Mouse (Mus musculus): ENCODE measurements around the gene Snapc2. TPM values are rescaled to one million over a fixed set of nuclear protein-coding genes. Genes with fewer than 3 reads are reported as not detected.

Snapc2 gene
- polyA plus RNA-seq, 1 experiment from 2014 or later, result 21.5 TPM

GRCm38 (mm10) chr8:4245737-4246136, 7.1 kb upstream of the Snapc2 start:
- TF ChIP-seq CTCF (IDR thresholded peaks at IDR 0.05; ENCODE audit: low read depth), result no peak
- Histone ChIP-seq H3K27ac (ENCODE audit: low read depth, low read length) (no peak overlapping the region), H3K4me2 (replicated peaks; ENCODE audit: low read depth) (no peak overlapping the region), H3K27me3 (replicated peaks; ENCODE audit: control insufficient read depth, insufficient read depth, low read length) (no peaks in the 10 kb centered on the region), H3K36me3 (ENCODE audit: control insufficient read depth, insufficient read depth) (peaks cover 60% of the 10 kb centered on the region), H3K9ac (ENCODE audit: low read depth, low read length) (no peak overlapping the region; the same call in 1 of the 2 replicates), H3K4me3 (ENCODE audit: low read depth, low read length) (no peak overlapping the region), H3K9me3 (ENCODE audit: control insufficient read depth) (no peaks in the 10 kb centered on the region), H3K4me1 (replicated peaks; ENCODE audit: control insufficient read depth, insufficient read depth, low read length) (no peaks in the 10 kb centered on the region)
- WGBS, result 88% methylated on average over 12 of the region's 13 CpGs
- no peak for ATAC-seq

- 82% methylated on average over 8 of the region's 8 CpGs for WGBS
- H3K4me1 ChIP-seq (replicated peaks; ENCODE audit: control insufficient read depth, insufficient read depth, low read length), result no peaks in the 10 kb centered on the region
- no peak for TF ChIP-seq CTCF (IDR thresholded peaks at IDR 0.05; ENCODE audit: low read depth)
- H3K36me3 ChIP-seq (ENCODE audit: control insufficient read depth, insufficient read depth), result peaks cover 60% of the 10 kb centered on the region
- no peaks in the 10 kb centered on the region for H3K9me3 ChIP-seq (ENCODE audit: control insufficient read depth)
- H3K27me3 ChIP-seq (replicated peaks; ENCODE audit: control insufficient read depth, insufficient read depth, low read length), result no peaks in the 10 kb centered on the region
- no peak for ATAC-seq
- H3K9ac ChIP-seq (ENCODE audit: low read depth, low read length), result no peak overlapping the region
- no peak overlapping the region for H3K4me2 ChIP-seq (replicated peaks; ENCODE audit: low read depth)
- H3K4me3 ChIP-seq (ENCODE audit: low read depth, low read length), result no peak overlapping the region
- H3K27ac ChIP-seq (ENCODE audit: low read depth, low read length), result no peak overlapping the region; the same call in 1 of the 2 replicates
These were observed 5.6 kb upstream of the Snapc2 start for GRCm38 (mm10) chr8:4247241-4247640.

GRCm38 (mm10) chr8:4247951-4248540, 4.8 kb upstream of the Snapc2 start, which contains the start of gene Tgfbr3l:
Tgfbr3l (plus strand) TSS chr8:4248214.
- peaks cover 54% of the 10 kb centered on the region for H3K36me3 ChIP-seq (ENCODE audit: control insufficient read depth, insufficient read depth)
- no peak within 1 kb of the TSS for H3K4me3 ChIP-seq (ENCODE audit: low read depth, low read length)
- no peak for ATAC-seq
- no peak within 1 kb of the TSS for H3K4me2 ChIP-seq (replicated peaks; ENCODE audit: low read depth)
- WGBS, result 81% methylated on average over 15 of the region's 15 CpGs
- H3K4me1 ChIP-seq (replicated peaks; ENCODE audit: control insufficient read depth, insufficient read depth, low read length), result no peaks in the 10 kb centered on the region
- no peak within 1 kb of the TSS for H3K9ac ChIP-seq (ENCODE audit: low read depth, low read length)
- no peak for TF ChIP-seq CTCF (IDR thresholded peaks at IDR 0.05; ENCODE audit: low read depth)
- H3K27me3 ChIP-seq (replicated peaks; ENCODE audit: control insufficient read depth, insufficient read depth, low read length), result no peaks in the 10 kb centered on the region
- no peaks in the 10 kb centered on the region for H3K9me3 ChIP-seq (ENCODE audit: control insufficient read depth)
- no peak within 1 kb of the TSS; the same call in 1 of the 2 replicates for H3K27ac ChIP-seq (ENCODE audit: low read depth, low read length)

GRCm38 (mm10) chr8:4249213-4249612, 3.7 kb upstream of the Snapc2 start:
- Histone ChIP-seq H3K9ac (ENCODE audit: low read depth, low read length) (no peak overlapping the region), H3K4me1 (replicated peaks; ENCODE audit: control insufficient read depth, insufficient read depth, low read length) (no peaks in the 10 kb centered on the region), H3K4me3 (ENCODE audit: low read depth, low read length) (no peak overlapping the region), H3K4me2 (replicated peaks; ENCODE audit: low read depth) (no peak overlapping the region), H3K27ac (ENCODE audit: low read depth, low read length) (no peak overlapping the region), H3K27me3 (replicated peaks; ENCODE audit: control insufficient read depth, insufficient read depth, low read length) (no peaks in the 10 kb centered on the region), H3K36me3 (ENCODE audit: control insufficient read depth, insufficient read depth) (peaks cover 43% of the 10 kb centered on the region), H3K9me3 (ENCODE audit: control insufficient read depth) (no peaks in the 10 kb centered on the region)
- no peak for ATAC-seq
- WGBS, result 39% methylated on average over 28 of the region's 29 CpGs
- TF ChIP-seq CTCF (IDR thresholded peaks at IDR 0.05; ENCODE audit: low read depth), result no peak

GRCm38 (mm10) chr8:4250306-4250970, 2.4 kb upstream of the Snapc2 start:
- H3K36me3 ChIP-seq (ENCODE audit: control insufficient read depth, insufficient read depth), result peaks cover 41% of the 10 kb centered on the region
- WGBS, result 42% methylated on average over 26 of the region's 26 CpGs
- peak; percentile 20 for ATAC-seq

GRCm38 (mm10) chr8:4252116-4252760, 642 bp upstream of the Snapc2 start:
- Histone ChIP-seq H3K9ac (ENCODE audit: low read depth, low read length) (0 out of 2 replicates have a peak overlapping the region, but pooled peaks have one; percentile 59), H3K4me3 (ENCODE audit: low read depth, low read length) (peak overlapping the region; percentile 92), H3K4me1 (replicated peaks; ENCODE audit: control insufficient read depth, insufficient read depth, low read length) (no peaks in the 10 kb centered on the region), H3K36me3 (ENCODE audit: control insufficient read depth, insufficient read depth) (peaks cover 31% of the 10 kb centered on the region), H3K4me2 (replicated peaks; ENCODE audit: low read depth) (peak overlapping the region; percentile 90), H3K9me3 (ENCODE audit: control insufficient read depth) (no peaks in the 10 kb centered on the region), H3K27me3 (replicated peaks; ENCODE audit: control insufficient read depth, insufficient read depth, low read length) (no peaks in the 10 kb centered on the region), H3K27ac (ENCODE audit: low read depth, low read length) (peak overlapping the region; percentile 47)
- no peak for TF ChIP-seq CTCF (IDR thresholded peaks at IDR 0.05; ENCODE audit: low read depth)
- ATAC-seq, result no peak
- WGBS, result 34% methylated on average over 8 of the region's 8 CpGs

More at GRCm38 (mm10) chr8:4250306-4250970, 2.4 kb upstream of the Snapc2 start:
- Histone ChIP-seq H3K4me3 (ENCODE audit: low read depth, low read length) (no peak overlapping the region), H3K9ac (ENCODE audit: low read depth, low read length) (no peak overlapping the region), H3K4me1 (replicated peaks; ENCODE audit: control insufficient read depth, insufficient read depth, low read length) (no peaks in the 10 kb centered on the region), H3K9me3 (ENCODE audit: control insufficient read depth) (no peaks in the 10 kb centered on the region), H3K27ac (ENCODE audit: low read depth, low read length) (no peak overlapping the region), H3K27me3 (replicated peaks; ENCODE audit: control insufficient read depth, insufficient read depth, low read length) (no peaks in the 10 kb centered on the region), H3K4me2 (replicated peaks; ENCODE audit: low read depth) (no peak overlapping the region)
- TF ChIP-seq CTCF (IDR thresholded peaks at IDR 0.05; ENCODE audit: low read depth), result peak; percentile 91

All from intestine, postnatal 0 days (tissue).